Mouse (Mus musculus) splenic B cell, adult 2 months (primary cell): ENCODE measurements around the gene Olfr398.

Source experiments
- DNase-seq: peaks from one replicate; pipeline ENCODE4 v3.0.0-alpha.2; 2011; ENCODE audit warnings: low read depth, low spot score
- H3K27me3 ChIP-seq: 2 replicates; pipeline ENCODE4 v1.6.1; 2012; ENCODE audit warnings: mild to moderate bottlenecking, low read length, moderate library complexity, mixed read lengths; ENCODE audit not compliant: control insufficient read depth, poor library complexity, insufficient read depth, severe bottlenecking
- H3K36me3 ChIP-seq: 2 replicates; pipeline ENCODE4 v1.6.1; 2012; ENCODE audit warnings: mild to moderate bottlenecking, low read length, moderate library complexity, mixed read lengths; ENCODE audit not compliant: control insufficient read depth, poor library complexity, insufficient read depth, severe bottlenecking

Olfr398 gene

DNA sequence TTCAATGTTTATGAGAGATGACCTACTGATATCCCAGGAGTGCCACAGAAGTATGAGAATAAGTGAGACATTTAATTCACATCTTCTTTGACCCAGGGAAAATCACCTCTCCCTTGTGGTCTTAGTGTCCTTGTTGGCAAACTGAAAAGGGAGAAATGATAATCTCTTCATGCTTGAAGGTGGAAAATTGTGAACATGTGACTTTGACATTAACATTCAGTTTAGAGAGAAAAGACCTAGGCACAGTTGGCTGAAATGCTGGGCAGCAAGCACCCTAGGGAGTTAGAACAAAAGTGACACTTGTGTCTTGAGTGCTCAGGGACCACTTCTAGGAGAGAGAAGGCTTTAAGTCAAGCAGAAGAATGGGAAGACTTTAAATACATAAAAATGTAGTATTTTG, at the start of gene Olfr398:
Olfr398 (minus strand) TSS at position 101 of the 400 bp plus-strand sequence.
- H3K27me3 ChIP-seq = no peaks in the 10 kb centered on the region

DNA sequence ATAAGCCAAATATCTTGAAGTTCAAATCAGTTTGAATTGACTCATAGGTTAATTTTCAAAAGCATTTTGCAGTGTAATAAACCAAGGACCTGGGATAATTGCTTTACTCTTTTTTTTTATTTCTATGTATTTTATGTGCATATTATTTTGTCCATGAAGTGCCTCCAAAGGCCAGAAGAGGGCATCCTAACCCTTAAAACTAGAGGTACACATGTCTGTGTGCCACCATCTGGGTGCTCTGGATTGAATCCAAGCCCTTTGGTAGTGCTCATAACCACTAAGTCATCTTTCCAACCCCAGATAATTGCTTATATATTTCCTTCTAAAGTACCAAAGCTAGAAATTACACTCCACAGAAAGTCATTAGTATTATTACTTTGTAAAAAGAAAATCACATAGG, 2.9 kb upstream of the Olfr398 start:
- H3K36me3 ChIP-seq = no peaks in the 10 kb centered on the region
- no peak for DNase-seq

More for the DNA sequence above, at the start of gene Olfr398:
- no peaks in the 10 kb centered on the region for H3K36me3 ChIP-seq
- DNase-seq = no peak

GRCm38 (mm10) chr11:73960517-73960916, 29.7 kb downstream of the Olfr398 start, which contains the start of gene Olfr397:
Olfr397 (plus strand) TSS chr11:73960817.
- H3K36me3 ChIP-seq = no peaks in the 10 kb centered on the region
- H3K27me3 ChIP-seq = no peaks in the 10 kb centered on the region
- no peak for DNase-seq

More for the DNA sequence above, 2.9 kb upstream of the Olfr398 start:
- H3K27me3 ChIP-seq = no peaks in the 10 kb centered on the region

DNA sequence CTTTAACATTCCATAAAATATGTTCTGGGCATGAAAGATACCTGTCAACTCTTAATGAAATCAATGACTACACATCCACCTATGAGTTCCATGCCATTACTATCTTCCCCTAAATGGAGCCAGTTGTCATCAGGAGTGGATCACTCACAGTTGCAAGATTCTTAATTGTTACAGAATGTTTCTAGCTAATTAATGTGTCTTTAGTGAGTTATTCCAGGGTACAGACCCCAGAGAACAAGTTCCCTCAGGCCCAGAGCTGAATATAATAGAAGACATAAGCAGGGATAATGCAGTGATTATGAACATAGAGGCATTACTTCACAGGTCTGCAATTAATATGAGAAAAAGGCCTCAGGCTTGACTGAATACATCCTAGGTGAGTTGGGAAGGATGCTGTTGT, 53.8 kb downstream of the Olfr398 start, which contains the start of gene Olfr23:
Olfr23 (plus strand) TSS at position 301 of the 400 bp plus-strand sequence.
- Histone ChIP-seq H3K36me3 (no peaks in the 10 kb centered on the region), H3K27me3 (no peaks in the 10 kb centered on the region)
- no peak for DNase-seq
